Mouse (Mus musculus) lung, adult 2 months (tissue): ENCODE data around the gene 3830417A13Rik.

ENCODE experiments used
- CTCF ChIP-seq: fragments of 200-500 bp; IDR thresholded peaks from 2 replicates; pipeline ENCODE4 v1.5.1; 2011; ENCODE audit warnings: mild to moderate bottlenecking, low read length, control low read depth; ENCODE audit not compliant: insufficient read depth
- POLR2A ChIP-seq: fragments of 200-500 bp; IDR thresholded peaks from 2 replicates; pipeline ENCODE4 v1.6.1; 2011; ENCODE audit warnings: low read depth, mild to moderate bottlenecking, control low read depth, low read length, borderline replicate concordance; ENCODE audit errors: extremely low read depth

DNA sequence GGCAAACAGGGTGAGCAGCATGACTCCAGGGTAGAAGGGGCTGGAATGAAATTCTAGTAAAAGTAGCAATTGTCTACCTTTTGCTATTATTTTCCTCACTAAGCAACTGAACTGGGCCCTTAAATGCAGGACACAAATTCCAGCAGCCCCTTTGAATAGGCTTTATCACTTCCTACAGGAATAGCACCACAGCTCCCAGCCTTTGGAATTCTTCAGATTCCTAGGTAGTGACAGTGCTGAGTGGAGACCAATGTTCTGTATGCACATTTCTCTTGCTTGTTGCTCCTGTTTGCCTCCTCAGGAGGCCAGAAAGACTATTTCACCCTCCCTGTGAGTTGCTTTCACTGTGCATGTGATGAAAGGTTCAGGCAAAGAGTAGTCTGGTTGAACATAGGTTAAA is 7.9 kb downstream of the 3830417A13Rik start:
- TF ChIP-seq CTCF (no peak), POLR2A (no peak)
